Mouse (Mus musculus) embryo, embryonic 11.5 days (tissue): ENCODE data around the gene Fn3k.
A peak's percentile ranks its signal among the peaks of the same experiment; 100 is the strongest.

Source experiments
- DNase-seq: peaks from one replicate; pipeline ENCODE4 v3.0.0-alpha.2; 2012; ENCODE audit warnings: low read depth, low spot score

Gene Fn3k

GRCm38 (mm10) chr11:121434156-121435155, at the start of gene Fn3k:
Fn3k (plus strand) TSS chr11:121434913.
- DNase-seq, result peak; percentile 61

GRCm38 (mm10) chr11:121387750-121388553, 46.8 kb upstream of the Fn3k start, which contains the start of gene Rab40b:
Rab40b (minus strand) TSS chr11:121388251.
- DNase-seq, result peak; percentile 88

- no peak for DNase-seq
These were observed 46.2 kb upstream of the Fn3k start for GRCm38 (mm10) chr11:121388554-121388945.

- DNase-seq, result no peak
These were observed 43.9 kb upstream of the Fn3k start for GRCm38 (mm10) chr11:121390793-121391192.

- no peak for DNase-seq
These were observed 42.3 kb upstream of the Fn3k start for GRCm38 (mm10) chr11:121392405-121392804.

GRCm38 (mm10) chr11:121407366-121408155, 27.2 kb upstream of the Fn3k start:
- DNase-seq, result no peak

GRCm38 (mm10) chr11:121414762-121415161, 20.0 kb upstream of the Fn3k start:
- DNase-seq, result no peak

- no peak for DNase-seq
These were observed 19.4 kb upstream of the Fn3k start for GRCm38 (mm10) chr11:121415351-121415750.

- DNase-seq, result no peak
These were observed 16.7 kb upstream of the Fn3k start for GRCm38 (mm10) chr11:121417971-121418370.

- no peak for DNase-seq
These were observed 15.8 kb upstream of the Fn3k start for GRCm38 (mm10) chr11:121418932-121419331.

- no peak for DNase-seq
These were observed 14.3 kb upstream of the Fn3k start for GRCm38 (mm10) chr11:121420379-121420778.

- peak; percentile 96 for DNase-seq
These were observed 13.7 kb upstream of the Fn3k start, which contains the start of gene Fn3krp for GRCm38 (mm10) chr11:121420830-121421552. Fn3krp (plus strand) TSS chr11:121421401.

- DNase-seq, result no peak
These were observed 13.1 kb upstream of the Fn3k start for GRCm38 (mm10) chr11:121421553-121422173.

GRCm38 (mm10) chr11:121433397-121433796, 1.3 kb upstream of the Fn3k start:
- no peak for DNase-seq

GRCm38 (mm10) chr11:121437236-121437635, 2.5 kb downstream of the Fn3k start:
- no peak for DNase-seq

GRCm38 (mm10) chr11:121439686-121440292, 5.1 kb downstream of the Fn3k start:
- DNase-seq, result no peak

GRCm38 (mm10) chr11:121441653-121442052, 6.9 kb downstream of the Fn3k start:
- no peak for DNase-seq

GRCm38 (mm10) chr11:121442076-121442475, 7.4 kb downstream of the Fn3k start:
- DNase-seq, result no peak

- no peak for DNase-seq
These were observed 16.6 kb downstream of the Fn3k start for GRCm38 (mm10) chr11:121451216-121451726.
